Mouse (Mus musculus) hindbrain, embryonic 11.5 days (tissue): ENCODE measurements around the gene Apol7e. TPM values are rescaled to one million over a fixed set of nuclear protein-coding genes. Genes with fewer than 3 reads are reported as not detected.
"Not testable (repeated sequence)": the region's sequence is repeated elsewhere in the genome, so short reads cannot be mapped to it uniquely, and the experiment has no call there.

Experiments
- ATAC-seq: fragments of 200-750 bp; cut with Nextera tagmentation; 2 replicates; pipeline ENCODE4 v1.8.0; 2017; ENCODE audit warnings: mild to moderate bottlenecking, moderate TSS enrichment, moderate library complexity; ENCODE audit not compliant: low FRiP score
- DNase-seq: peaks from one replicate; pipeline ENCODE4 v3.0.0-alpha.2; 2015; ENCODE audit warnings: low spot score
- H3K27ac ChIP-seq: fragments of 300-500 bp; sonication (generic); 2 replicates; pipeline ENCODE4 v1.5.1; 2014; ENCODE audit warnings: mild to moderate bottlenecking, low read depth, low read length
- H3K27me3 ChIP-seq: fragments of 300-500 bp; sonication (generic); 2 replicates; pipeline ENCODE4 v1.6.1; 2014; ENCODE audit warnings: mild to moderate bottlenecking, low read length, moderate library complexity, mixed read lengths; ENCODE audit not compliant: control insufficient read depth, insufficient read depth
- H3K36me3 ChIP-seq: fragments of 300-500 bp; sonication (generic); 2 replicates; pipeline ENCODE4 v1.6.1; 2014; ENCODE audit warnings: mild to moderate bottlenecking, low read length, moderate library complexity, mixed read lengths; ENCODE audit not compliant: control insufficient read depth, insufficient read depth
- H3K4me1 ChIP-seq: fragments of 300-500 bp; sonication (generic); replicated peaks from 2 replicates; pipeline ENCODE4 v1.6.1; 2014; ENCODE audit warnings: low read length, mixed read lengths; ENCODE audit not compliant: control insufficient read depth, insufficient read depth
- H3K4me2 ChIP-seq: fragments of 300-500 bp; sonication (generic); replicated peaks from 2 replicates; pipeline ENCODE4 v1.6.1; 2014; ENCODE audit warnings: mild to moderate bottlenecking, low read depth, low read length
- H3K4me3 ChIP-seq: fragments of 300-500 bp; sonication (generic); 2 replicates; pipeline ENCODE4 v1.5.1; 2014; ENCODE audit warnings: low read depth, low read length
- H3K9ac ChIP-seq: fragments of 300-500 bp; sonication (generic); 2 replicates; pipeline ENCODE4 v1.6.1; 2014; ENCODE audit warnings: low read depth, low read length
- H3K9me3 ChIP-seq: fragments of 300-500 bp; sonication (generic); 2 replicates; pipeline ENCODE4 v1.6.1; 2016; ENCODE audit warnings: low read length; ENCODE audit not compliant: control insufficient read depth
- WGBS: fragments of 180-500 bp; shearing (Covaris S2); extraction: QIAGEN DNeasy Blood & Tissue Kit; methylation state at CpG from one replicate; pipeline ENCODE4 v1.1.7; 2014; 5-methylcytosine and 5-hydroxymethylcytosine counted together
- polyA plus RNA-seq: library from polyadenylated mRNA; unstranded; fragments of >200 nt; fragmentation: Nextera tagmentation; extraction: Ambion mirVana; gene quantifications from 2 replicates; pipeline ENCODE4 v1.2.1, GENCODE M21; 2014

The Apol7e gene
- polyA plus RNA-seq, 1 experiment from 2014 or later, result not detected

GRCm38 (mm10) chr15:77732851-77733250 is 34.2 kb downstream of the Apol7e start:
- H3K4me3 ChIP-seq, H3K9ac ChIP-seq, H3K4me1 ChIP-seq, H3K36me3 ChIP-seq, DNase-seq, H3K9me3 ChIP-seq, ATAC-seq, H3K27ac ChIP-seq, H3K27me3 ChIP-seq, H3K4me2 ChIP-seq: not testable (repeated sequence)
- WGBS, result 76% methylated on average over 10 of the region's 10 CpGs

GRCm38 (mm10) chr15:77733380-77733779 is 34.7 kb downstream of the Apol7e start:
- H3K27ac ChIP-seq, H3K27me3 ChIP-seq, DNase-seq, ATAC-seq, H3K4me3 ChIP-seq, H3K9me3 ChIP-seq, H3K36me3 ChIP-seq, H3K4me1 ChIP-seq, H3K4me2 ChIP-seq, H3K9ac ChIP-seq: not testable (repeated sequence)
- WGBS, result 85% methylated on average over 8 of the region's 8 CpGs

- not testable (repeated sequence) for H3K9me3 ChIP-seq, ATAC-seq, DNase-seq, H3K9ac ChIP-seq, H3K27me3 ChIP-seq, H3K4me2 ChIP-seq, H3K4me3 ChIP-seq, H3K4me1 ChIP-seq, H3K27ac ChIP-seq, H3K36me3 ChIP-seq
- 78% methylated on average over 4 of the region's 4 CpGs for WGBS
Observed at GRCm38 (mm10) chr15:77733903-77734302, 35.2 kb downstream of the Apol7e start.

- 82% methylated on average over 9 of the region's 9 CpGs for WGBS
- no peak for DNase-seq
- no peak for ATAC-seq
Observed at GRCm38 (mm10) chr15:77740511-77741297, 42.0 kb downstream of the Apol7e start.

GRCm38 (mm10) chr15:77741556-77741955 is 42.9 kb downstream of the Apol7e start:
- H3K9me3 ChIP-seq, H3K4me1 ChIP-seq, H3K27me3 ChIP-seq, H3K4me3 ChIP-seq, H3K36me3 ChIP-seq, H3K9ac ChIP-seq, H3K4me2 ChIP-seq, ATAC-seq, DNase-seq, H3K27ac ChIP-seq: not testable (repeated sequence)
- 90% methylated on average over 6 of the region's 6 CpGs for WGBS

More at GRCm38 (mm10) chr15:77740511-77741297, 42.0 kb downstream of the Apol7e start:
- Histone ChIP-seq H3K9me3 (no peaks in the 10 kb centered on the region), H3K36me3 (no peaks in the 10 kb centered on the region), H3K27me3 (no peaks in the 10 kb centered on the region), H3K4me2 (no peak overlapping the region), H3K4me1 (no peaks in the 10 kb centered on the region), H3K9ac (no peak overlapping the region), H3K27ac (no peak overlapping the region), H3K4me3 (no peak overlapping the region)

GRCm38 (mm10) chr15:77744632-77745031 is 46.0 kb downstream of the Apol7e start:
- Histone ChIP-seq H3K27me3 (no peaks in the 10 kb centered on the region), H3K4me1 (no peaks in the 10 kb centered on the region), H3K4me3 (no peak overlapping the region), H3K27ac (no peak overlapping the region), H3K4me2 (no peak overlapping the region), H3K9ac (no peak overlapping the region), H3K9me3 (no peaks in the 10 kb centered on the region), H3K36me3 (no peaks in the 10 kb centered on the region)
- ATAC-seq (no peak), DNase-seq (no peak)
- WGBS, result 46% methylated on average over 5 of the region's 5 CpGs

GRCm38 (mm10) chr15:77745081-77745480 is 46.4 kb downstream of the Apol7e start:
- Histone ChIP-seq H3K9me3 (no peaks in the 10 kb centered on the region), H3K4me2 (no peak overlapping the region), H3K27ac (no peak overlapping the region), H3K4me3 (no peak overlapping the region), H3K36me3 (no peaks in the 10 kb centered on the region), H3K27me3 (no peaks in the 10 kb centered on the region), H3K4me1 (no peaks in the 10 kb centered on the region), H3K9ac (no peak overlapping the region)
- ATAC-seq, result no peak
- no peak for DNase-seq

- no peak overlapping the region for H3K27ac ChIP-seq
- no peaks in the 10 kb centered on the region for H3K27me3 ChIP-seq
- H3K4me2 ChIP-seq, result no peak overlapping the region
- no peak overlapping the region for H3K9ac ChIP-seq
- WGBS, result 90% methylated on average over 1 of the region's 1 CpGs
- no peak for DNase-seq
- no peak for ATAC-seq
- H3K36me3 ChIP-seq, result no peaks in the 10 kb centered on the region
- no peak overlapping the region for H3K4me3 ChIP-seq
- no peaks in the 10 kb centered on the region for H3K4me1 ChIP-seq
- no peaks in the 10 kb centered on the region for H3K9me3 ChIP-seq
Observed at GRCm38 (mm10) chr15:77746326-77746725, 47.7 kb downstream of the Apol7e start.

GRCm38 (mm10) chr15:77748414-77748813 is 49.8 kb downstream of the Apol7e start:
- Histone ChIP-seq H3K27ac (no peak overlapping the region), H3K4me2 (no peak overlapping the region)
- WGBS, result 87% methylated on average over 3 of the region's 3 CpGs

More at GRCm38 (mm10) chr15:77748414-77748813, 49.8 kb downstream of the Apol7e start:
- ATAC-seq, result no peak
- Histone ChIP-seq H3K4me3 (no peak overlapping the region), H3K36me3 (no peaks in the 10 kb centered on the region), H3K9me3 (no peaks in the 10 kb centered on the region), H3K27me3 (no peaks in the 10 kb centered on the region), H3K4me1 (no peaks in the 10 kb centered on the region), H3K9ac (no peak overlapping the region)
- DNase-seq, result no peak
